Mouse (Mus musculus): ENCODE results near the gene Chst3.
"Not testable (repeated sequence)": the region's sequence is repeated elsewhere in the genome, so short reads cannot be mapped to it uniquely, and the experiment has no call there.

Gene Chst3

GRCm38 (mm10) chr10:60158144-60158543, 60.9 kb downstream of the Chst3 start:
- no peak for DNase-seq (ENCODE audit: low spot score)

GRCm38 (mm10) chr10:60156016-60156415, 63.0 kb downstream of the Chst3 start:
- DNase-seq (ENCODE audit: low spot score), result no peak

GRCm38 (mm10) chr10:60151107-60151663, 67.9 kb downstream of the Chst3 start:
- no peak for DNase-seq (ENCODE audit: low spot score)

DNA sequence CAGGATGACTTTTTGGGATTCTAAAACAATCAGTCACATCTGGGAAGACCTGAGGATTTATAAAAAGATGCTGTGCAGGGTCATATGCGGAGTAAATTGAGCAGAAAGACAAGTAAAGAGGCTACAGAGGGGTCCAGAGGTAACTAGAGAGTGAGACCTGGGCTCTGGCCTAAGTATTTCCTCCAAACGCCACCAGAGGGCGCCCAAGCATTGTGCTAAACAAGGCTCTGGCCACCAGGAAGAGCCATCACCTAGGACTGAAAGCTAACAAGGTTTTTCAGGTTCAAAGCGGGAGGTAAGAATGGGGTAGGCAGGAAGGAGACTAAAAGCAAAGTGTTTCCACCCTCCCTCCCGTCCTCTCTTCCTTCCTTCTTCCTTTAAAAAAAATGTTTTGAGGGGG, 71.0 kb downstream of the Chst3 start:
- peak; percentile 86 for DNase-seq (ENCODE audit: low spot score)

- DNase-seq (ENCODE audit: low spot score), result not testable (repeated sequence)
Observed at GRCm38 (mm10) chr10:60147510-60148047, 71.5 kb downstream of the Chst3 start.

GRCm38 (mm10) chr10:60141656-60142160, 77.4 kb downstream of the Chst3 start:
- no peak for DNase-seq (ENCODE audit: low spot score)

DNA sequence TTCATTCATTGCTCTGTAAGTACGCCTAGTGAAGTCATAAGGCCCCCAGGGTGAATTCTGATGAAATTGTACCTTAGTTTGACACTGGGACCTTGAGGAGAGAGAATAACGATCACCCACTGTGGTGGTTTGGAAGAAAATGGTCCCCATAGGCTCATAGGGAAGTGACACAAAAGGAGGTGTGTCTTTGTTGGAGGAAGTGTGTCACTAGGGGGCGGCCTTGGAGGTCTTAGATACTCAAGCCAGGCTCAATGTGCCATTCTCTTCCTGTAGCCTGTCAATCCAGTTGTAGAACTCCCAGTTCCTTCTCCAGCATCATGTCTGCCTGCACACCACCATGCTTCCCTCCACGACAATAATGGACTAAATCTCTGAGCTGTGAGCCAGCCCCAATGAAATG, 78.3 kb downstream of the Chst3 start:
- no peak for DNase-seq (ENCODE audit: low spot score)

DNA sequence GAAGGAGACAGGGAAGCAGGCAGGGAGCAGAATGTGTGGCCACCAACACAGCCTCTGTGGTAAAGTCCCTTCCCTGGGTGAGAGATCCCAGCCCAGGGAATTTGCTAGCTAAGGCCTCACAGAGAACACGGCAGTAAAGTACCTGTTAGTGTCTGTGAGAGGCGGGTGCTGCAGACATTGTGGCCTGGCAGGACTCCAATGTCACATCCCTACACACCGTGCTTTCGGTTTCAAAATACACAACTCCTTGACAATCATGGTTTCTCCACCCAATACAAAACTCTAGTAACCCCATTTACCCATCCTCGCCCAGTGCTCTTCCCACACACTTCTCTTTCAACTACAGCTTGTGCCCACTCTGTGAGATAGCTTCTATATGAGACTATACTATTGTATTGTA, 80.4 kb downstream of the Chst3 start:
- DNase-seq (ENCODE audit: low spot score), result no peak

- no peak for DNase-seq (ENCODE audit: low spot score)
Observed at GRCm38 (mm10) chr10:60136935-60137334, 82.1 kb downstream of the Chst3 start.

- not testable (repeated sequence) for DNase-seq (ENCODE audit: low spot score)
Observed at GRCm38 (mm10) chr10:60136010-60136409, 83.0 kb downstream of the Chst3 start.

DNA sequence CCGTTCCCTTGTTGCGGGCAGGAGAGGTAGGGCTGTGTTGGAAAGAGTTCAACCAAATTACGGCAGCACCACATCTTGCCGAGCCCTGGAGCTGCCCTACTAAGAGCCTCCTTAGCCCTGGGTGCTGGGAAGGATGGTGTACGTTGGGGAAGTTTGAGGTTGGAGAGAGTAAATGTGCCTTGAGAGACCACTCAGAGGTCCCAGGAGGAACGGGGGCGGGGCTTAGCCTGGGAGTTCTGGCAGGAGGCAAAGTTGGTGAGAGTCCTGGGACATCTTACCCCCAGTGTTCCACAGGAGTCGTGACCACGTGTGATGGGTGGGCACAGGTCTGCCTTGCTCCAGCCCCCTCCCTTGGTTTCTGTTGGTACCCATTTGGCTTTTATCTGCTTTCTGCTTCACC, 84.9 kb downstream of the Chst3 start:
- DNase-seq (ENCODE audit: low spot score), result no peak

- no peak for DNase-seq (ENCODE audit: low spot score)
Observed at GRCm38 (mm10) chr10:60133501-60133900, 85.6 kb downstream of the Chst3 start.

All from adipocyte (in vitro differentiated cells).